Mouse (Mus musculus) brown adipose tissue, adult 24 weeks (tissue): Measurements from ENCODE around the gene Phpt1. TPM values are rescaled to one million over a fixed set of nuclear protein-coding genes. Genes with fewer than 3 reads are reported as not detected.
"Not testable (repeated sequence)": the region's sequence is repeated elsewhere in the genome, so short reads cannot be mapped to it uniquely, and the experiment has no call there.

Experiments used
- H3K27ac ChIP-seq: fragments of 200-500 bp; replicated peaks from 2 replicates; pipeline ENCODE4 v1.5.1; 2012; ENCODE audit warnings: low read depth, mild to moderate bottlenecking, low read length
- H3K4me1 ChIP-seq: fragments of 200-500 bp; 2 replicates; pipeline ENCODE4 v1.6.1; 2012; ENCODE audit warnings: low read length, mixed read lengths; ENCODE audit not compliant: control insufficient read depth, insufficient read depth, insufficient read length
- H3K4me3 ChIP-seq: fragments of 200-500 bp; 2 replicates; pipeline ENCODE4 v1.5.1; 2012; ENCODE audit warnings: low read depth, mild to moderate bottlenecking, low read length, moderate library complexity; ENCODE audit not compliant: insufficient read depth
- polyA plus RNA-seq: library from polyadenylated mRNA; stranded (reverse); fragments of >200 nt; gene quantifications from 2 replicates; pipeline ENCODE4 v1.2.4, GENCODE M21; 2012; ENCODE audit not compliant: missing spikeins, insufficient read depth, insufficient read length

Gene Phpt1
- polyA plus RNA-seq, 1 experiment: 86.8 TPM

- peak overlapping the region; percentile 89 for H3K4me3 ChIP-seq
- peaks cover 3% of the 10 kb centered on the region; the same call in 1 of the 2 replicates for H3K4me1 ChIP-seq
- peak overlapping the region; percentile 73 for H3K27ac ChIP-seq
Measured at GRCm38 (mm10) chr2:25557964-25558360, 17.1 kb downstream of the Phpt1 start.

GRCm38 (mm10) chr2:25557221-25557963, 17.6 kb downstream of the Phpt1 start, which contains the start of gene Edf1:
TSS of gene Edf1 (plus strand) at chr2:25557847.
- peaks cover 3% of the 10 kb centered on the region; the same call in 1 of the 2 replicates for H3K4me1 ChIP-seq
- H3K27ac ChIP-seq: peak within 1 kb of the TSS; percentile 73
- H3K4me3 ChIP-seq: peak within 1 kb of the TSS; percentile 89

- Histone ChIP-seq H3K4me1 (peaks cover 3% of the 10 kb centered on the region; the same call in 1 of the 2 replicates), H3K27ac (no peak overlapping the region), H3K4me3 (no peak overlapping the region)
Measured at GRCm38 (mm10) chr2:25556296-25556695, 18.7 kb downstream of the Phpt1 start.

- not testable (repeated sequence) for H3K4me3 ChIP-seq, H3K27ac ChIP-seq, H3K4me1 ChIP-seq
Measured at GRCm38 (mm10) chr2:25555479-25555878, 19.5 kb downstream of the Phpt1 start.

- not testable (repeated sequence) for H3K4me3 ChIP-seq, H3K4me1 ChIP-seq, H3K27ac ChIP-seq
Measured at GRCm38 (mm10) chr2:25553171-25553786, 21.7 kb downstream of the Phpt1 start.

- H3K4me1 ChIP-seq: peaks cover 5% of the 10 kb centered on the region; the same call in 1 of the 2 replicates
- no peak overlapping the region for H3K4me3 ChIP-seq
- no peak overlapping the region for H3K27ac ChIP-seq
Measured at GRCm38 (mm10) chr2:25551186-25551585, 23.8 kb downstream of the Phpt1 start.

GRCm38 (mm10) chr2:25549021-25549991, 25.7 kb downstream of the Phpt1 start:
- H3K27ac ChIP-seq: peak overlapping the region; percentile 52
- H3K4me1 ChIP-seq: peaks cover 11% of the 10 kb centered on the region; the same call in 1 of the 2 replicates
- H3K4me3 ChIP-seq: no peak overlapping the region

- peak within 1 kb of the TSS; percentile 72 for H3K4me3 ChIP-seq
- H3K27ac ChIP-seq: peak within 1 kb of the TSS; percentile 73
- H3K4me1 ChIP-seq: peaks cover 17% of the 10 kb centered on the region
Measured at GRCm38 (mm10) chr2:25546811-25547491, 28.1 kb downstream of the Phpt1 start, which contains the start of gene Traf2. TSS of gene Traf2 (minus strand) at chr2:25546940.

GRCm38 (mm10) chr2:25545996-25546810, 28.8 kb downstream of the Phpt1 start:
- H3K4me1 ChIP-seq: peaks cover 21% of the 10 kb centered on the region
- H3K27ac ChIP-seq: peak overlapping the region; percentile 73

GRCm38 (mm10) chr2:25541644-25542367, 33.2 kb downstream of the Phpt1 start:
- H3K4me1 ChIP-seq: peaks cover 24% of the 10 kb centered on the region
- H3K4me3 ChIP-seq: no peak overlapping the region
- H3K27ac ChIP-seq: no peak overlapping the region

More at GRCm38 (mm10) chr2:25545996-25546810, 28.8 kb downstream of the Phpt1 start:
- peak overlapping the region; percentile 72 for H3K4me3 ChIP-seq

GRCm38 (mm10) chr2:25540541-25540948, 34.5 kb downstream of the Phpt1 start:
- Histone ChIP-seq H3K4me1 (peaks cover 23% of the 10 kb centered on the region), H3K27ac (peak overlapping the region; percentile 6; the same call in 1 of the 2 replicates), H3K4me3 (no peak overlapping the region)

- Histone ChIP-seq H3K4me1 (peaks cover 18% of the 10 kb centered on the region), H3K27ac (peak overlapping the region; percentile 66; the same call in 1 of the 2 replicates), H3K4me3 (no peak overlapping the region)
Measured at GRCm38 (mm10) chr2:25536531-25536930, 38.5 kb downstream of the Phpt1 start.

- H3K27ac ChIP-seq: peak overlapping the region; percentile 64
- no peak overlapping the region for H3K4me3 ChIP-seq
Measured at GRCm38 (mm10) chr2:25534866-25535182, 40.2 kb downstream of the Phpt1 start.

More at GRCm38 (mm10) chr2:25534866-25535182, 40.2 kb downstream of the Phpt1 start:
- H3K4me1 ChIP-seq: peaks cover 12% of the 10 kb centered on the region
